Mouse (Mus musculus) heart, adult 2 months (tissue): ENCODE measurements around the gene Ccl24.
"Not testable (repeated sequence)": the region's sequence is repeated elsewhere in the genome, so short reads cannot be mapped to it uniquely, and the experiment has no call there.

ENCODE experiments used
- CTCF ChIP-seq: fragments of 200-600 bp; IDR thresholded peaks from 2 replicates; pipeline ENCODE4 v1.8.1; 2022; ENCODE audit warnings: antibody characterized with exemption, mild to moderate bottlenecking, moderate library complexity
- EP300 ChIP-seq: fragments of 200-500 bp; IDR thresholded peaks from 2 replicates; pipeline ENCODE4 v1.6.1; 2011; ENCODE audit warnings: low read depth, low read length, control low read depth; ENCODE audit not compliant: insufficient read depth
- POLR2A ChIP-seq: fragments of 200-500 bp; IDR thresholded peaks from 2 replicates; pipeline ENCODE4 v1.6.1; 2011; ENCODE audit warnings: mild to moderate bottlenecking, low read depth, low read length, control low read depth; ENCODE audit not compliant: insufficient read depth

DNA sequence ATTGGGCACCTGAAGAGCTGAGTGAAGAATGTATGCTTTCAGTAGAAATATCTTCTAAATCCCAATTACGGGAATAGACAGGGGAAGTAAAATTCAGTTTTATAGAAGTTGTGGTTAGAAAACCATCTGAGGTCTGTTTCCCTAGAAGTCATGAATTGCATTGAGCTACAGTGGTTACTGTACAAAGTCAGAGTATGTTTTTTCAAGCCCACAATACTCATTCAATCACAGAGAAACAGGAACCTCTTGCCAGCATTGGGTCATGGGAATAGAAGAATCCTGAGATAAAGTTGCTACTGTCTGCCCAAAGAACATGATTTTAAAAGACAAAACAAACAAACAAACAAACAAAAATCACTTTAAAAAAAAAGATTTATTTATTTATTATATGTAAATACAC lies 33.9 kb upstream of the Ccl24 start:
- TF ChIP-seq CTCF, EP300, POLR2A: not testable (repeated sequence)
